Mouse (Mus musculus) hindbrain, embryonic 15.5 days (tissue): ENCODE measurements around the gene Klhdc7a. TPM values are rescaled to one million over a fixed set of nuclear protein-coding genes. Genes with fewer than 3 reads are reported as not detected.

Source experiments
- ATAC-seq: fragments of 200-750 bp; cut with Nextera tagmentation; 2 replicates; pipeline ENCODE4 v1.8.0; 2017; ENCODE audit warnings: low read depth, moderate number of reproducible peaks, moderate TSS enrichment; ENCODE audit not compliant: low FRiP score
- H3K27ac ChIP-seq: fragments of 300-500 bp; sonication (generic); replicated peaks from 2 replicates; pipeline ENCODE4 v1.5.1; 2015; ENCODE audit warnings: mild to moderate bottlenecking, inconsistent platforms
- H3K27me3 ChIP-seq: fragments of 300-500 bp; sonication (generic); 2 replicates; pipeline ENCODE4 v1.6.1; 2015; ENCODE audit warnings: control low read depth, inconsistent platforms
- H3K36me3 ChIP-seq: fragments of 300-500 bp; sonication (generic); 2 replicates; pipeline ENCODE4 v1.6.1; 2015; ENCODE audit warnings: control low read depth, inconsistent platforms
- H3K4me1 ChIP-seq: fragments of 300-500 bp; sonication (generic); replicated peaks from 2 replicates; pipeline ENCODE4 v1.6.1; 2015; ENCODE audit warnings: control low read depth, inconsistent platforms
- H3K4me2 ChIP-seq: fragments of 300-500 bp; sonication (generic); 2 replicates; pipeline ENCODE4 v1.6.1; 2015; ENCODE audit warnings: moderate library complexity, mild to moderate bottlenecking, inconsistent platforms
- H3K4me3 ChIP-seq: fragments of 300-500 bp; sonication (generic); 2 replicates; pipeline ENCODE4 v1.5.1; 2015; ENCODE audit warnings: mild to moderate bottlenecking, inconsistent platforms
- H3K9ac ChIP-seq: fragments of 300-500 bp; sonication (generic); 2 replicates; pipeline ENCODE4 v1.6.1; 2015; ENCODE audit warnings: inconsistent platforms
- H3K9me3 ChIP-seq: fragments of 300-500 bp; sonication (generic); 2 replicates; pipeline ENCODE4 v1.6.1; 2016; ENCODE audit warnings: control low read depth, inconsistent platforms
- WGBS: fragments of 180-500 bp; shearing (Covaris S2); methylation state at CpG from one replicate; pipeline ENCODE4 v1.1.7; 2015; 5-methylcytosine and 5-hydroxymethylcytosine counted together
- polyA plus RNA-seq: library from polyadenylated mRNA; unstranded; fragments of >200 nt; fragmentation: Nextera tagmentation; extraction: Ambion mirVana; gene quantifications from 2 replicates; pipeline ENCODE4 v1.2.1, GENCODE M21; 2015

The Klhdc7a gene
- polyA plus RNA-seq, 1 experiment from 2014 or later, result 0.56 TPM

- H3K4me1 ChIP-seq, result peaks cover 17% of the 10 kb centered on the region
- no peaks in the 10 kb centered on the region for H3K36me3 ChIP-seq
- no peak overlapping the region for H3K9ac ChIP-seq
- H3K4me3 ChIP-seq, result no peak overlapping the region
- no peaks in the 10 kb centered on the region for H3K9me3 ChIP-seq
- ATAC-seq, result no peak
- H3K4me2 ChIP-seq, result no peak overlapping the region
- H3K27ac ChIP-seq, result no peak overlapping the region
- WGBS, result 92% methylated on average over 3 of the region's 3 CpGs
- no peaks in the 10 kb centered on the region for H3K27me3 ChIP-seq
These were observed 8.6 kb downstream of the Klhdc7a start for GRCm38 (mm10) chr4:139959188-139959587.

GRCm38 (mm10) chr4:139950876-139951485 lies 16.8 kb downstream of the Klhdc7a start:
- ATAC-seq, result peak; percentile 34; the same call in 1 of the 2 replicates
- Histone ChIP-seq H3K36me3 (no peaks in the 10 kb centered on the region), H3K9ac (no peak overlapping the region), H3K27me3 (no peaks in the 10 kb centered on the region), H3K27ac (no peak overlapping the region), H3K9me3 (no peaks in the 10 kb centered on the region), H3K4me2 (no peak overlapping the region), H3K4me3 (no peak overlapping the region), H3K4me1 (peaks cover 20% of the 10 kb centered on the region)
- WGBS, result 63% methylated on average over 6 of the region's 7 CpGs

GRCm38 (mm10) chr4:139950431-139950848 lies 17.4 kb downstream of the Klhdc7a start:
- Histone ChIP-seq H3K27me3 (no peaks in the 10 kb centered on the region), H3K9me3 (no peaks in the 10 kb centered on the region), H3K4me2 (peak overlapping the region; percentile 47), H3K9ac (no peak overlapping the region), H3K36me3 (no peaks in the 10 kb centered on the region), H3K4me1 (peaks cover 20% of the 10 kb centered on the region), H3K27ac (no peak overlapping the region), H3K4me3 (peak overlapping the region; percentile 12; the same call in 1 of the 2 replicates)
- ATAC-seq, result no peak
- 1% methylated on average over 20 of the region's 20 CpGs for WGBS

DNA sequence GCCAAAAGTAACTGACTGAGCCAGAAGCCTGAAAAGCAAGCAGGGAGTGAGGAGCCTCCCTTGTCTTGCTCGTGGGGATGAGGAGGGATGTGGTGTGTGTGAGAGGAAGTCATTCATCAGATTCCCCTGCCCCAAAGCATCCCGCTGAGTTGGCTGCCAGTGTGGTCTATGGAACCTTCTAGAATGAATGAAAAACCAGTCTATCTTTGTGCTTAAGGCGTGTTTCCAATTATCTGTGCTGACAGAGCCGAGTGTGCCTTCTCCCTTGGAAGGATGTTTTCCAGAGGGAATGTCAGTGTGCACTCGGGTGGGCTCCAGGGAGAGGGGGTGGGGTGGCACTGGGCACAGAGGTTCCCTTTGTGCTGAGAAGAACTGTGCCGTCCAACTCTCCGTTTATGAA lies 19.2 kb downstream of the Klhdc7a start:
- H3K36me3 ChIP-seq, result no peaks in the 10 kb centered on the region
- H3K4me3 ChIP-seq, result no peak overlapping the region
- H3K27ac ChIP-seq, result peak overlapping the region; percentile 45; the same call in 1 of the 2 replicates
- no peaks in the 10 kb centered on the region for H3K27me3 ChIP-seq
- peak; percentile 72 for ATAC-seq
- no peak overlapping the region for H3K4me2 ChIP-seq
- peaks cover 22% of the 10 kb centered on the region for H3K4me1 ChIP-seq
- no peaks in the 10 kb centered on the region for H3K9me3 ChIP-seq
- 11% methylated on average over 7 of the region's 7 CpGs for WGBS
- no peak overlapping the region for H3K9ac ChIP-seq

DNA sequence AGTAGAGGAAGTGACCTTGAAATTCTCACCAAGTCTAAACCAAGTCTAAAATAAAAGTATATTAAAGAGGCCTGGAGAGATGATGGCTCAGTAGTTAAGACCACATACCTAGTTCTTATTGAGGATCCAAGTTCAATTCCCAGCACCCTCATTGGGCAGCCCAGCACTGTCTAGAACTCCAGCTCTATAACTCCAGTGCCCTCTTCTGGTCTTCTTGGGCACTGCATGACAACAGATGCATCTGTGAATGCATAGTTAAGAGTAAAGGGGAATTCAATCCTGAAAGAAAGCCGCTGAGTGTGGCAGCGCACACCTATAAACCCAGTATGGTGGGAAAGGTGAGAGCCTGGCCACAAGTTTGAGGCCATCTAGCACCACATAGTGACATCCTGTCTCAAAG lies 20.5 kb downstream of the Klhdc7a start:
- no peak for ATAC-seq
- H3K9me3 ChIP-seq, result no peaks in the 10 kb centered on the region
- 93% methylated on average over 2 of the region's 2 CpGs for WGBS

DNA sequence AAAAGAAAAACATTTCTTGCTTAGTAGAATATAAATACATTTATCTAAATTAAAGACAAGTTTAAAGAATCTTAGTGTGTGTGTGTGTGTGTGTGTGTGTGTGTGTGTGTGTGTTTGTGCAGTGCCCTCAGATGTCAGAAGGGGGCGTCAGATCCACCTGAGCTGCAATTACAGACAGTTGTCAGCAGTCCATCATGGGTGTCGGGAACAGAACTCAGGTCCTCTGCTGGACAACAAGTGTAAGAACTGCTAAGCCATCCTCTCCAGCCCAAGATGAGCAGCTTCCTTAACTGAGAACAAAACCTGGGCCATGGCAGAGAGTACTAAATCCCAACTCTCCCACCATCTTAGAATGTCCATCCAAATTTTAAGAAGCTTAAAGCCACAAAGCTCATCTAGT lies 26.0 kb downstream of the Klhdc7a start:
- ATAC-seq, result no peak
- no peaks in the 10 kb centered on the region for H3K27me3 ChIP-seq
- 90% methylated on average over 2 of the region's 2 CpGs for WGBS

More for the DNA sequence above, 20.5 kb downstream of the Klhdc7a start:
- no peak overlapping the region for H3K27ac ChIP-seq
- H3K4me2 ChIP-seq, result no peak overlapping the region
- H3K36me3 ChIP-seq, result no peaks in the 10 kb centered on the region
- H3K9ac ChIP-seq, result no peak overlapping the region
- H3K4me1 ChIP-seq, result peaks cover 22% of the 10 kb centered on the region
- no peak overlapping the region for H3K4me3 ChIP-seq
- H3K27me3 ChIP-seq, result no peaks in the 10 kb centered on the region

GRCm38 (mm10) chr4:139935557-139935956 lies 32.3 kb downstream of the Klhdc7a start:
- Histone ChIP-seq H3K4me3 (no peak overlapping the region), H3K36me3 (no peaks in the 10 kb centered on the region), H3K9me3 (no peaks in the 10 kb centered on the region), H3K27ac (no peak overlapping the region), H3K4me2 (no peak overlapping the region), H3K9ac (no peak overlapping the region), H3K4me1 (peaks cover 28% of the 10 kb centered on the region), H3K27me3 (no peaks in the 10 kb centered on the region)
- no peak for ATAC-seq
- WGBS, result 83% methylated on average over 3 of the region's 3 CpGs

More for the DNA sequence above, 26.0 kb downstream of the Klhdc7a start:
- Histone ChIP-seq H3K4me3 (no peak overlapping the region), H3K36me3 (no peaks in the 10 kb centered on the region), H3K4me1 (0 out of 2 replicates have a peak, but pooled peaks cover 3% of the 10 kb centered on the region), H3K27ac (no peak overlapping the region), H3K9me3 (no peaks in the 10 kb centered on the region), H3K9ac (no peak overlapping the region), H3K4me2 (no peak overlapping the region)

DNA sequence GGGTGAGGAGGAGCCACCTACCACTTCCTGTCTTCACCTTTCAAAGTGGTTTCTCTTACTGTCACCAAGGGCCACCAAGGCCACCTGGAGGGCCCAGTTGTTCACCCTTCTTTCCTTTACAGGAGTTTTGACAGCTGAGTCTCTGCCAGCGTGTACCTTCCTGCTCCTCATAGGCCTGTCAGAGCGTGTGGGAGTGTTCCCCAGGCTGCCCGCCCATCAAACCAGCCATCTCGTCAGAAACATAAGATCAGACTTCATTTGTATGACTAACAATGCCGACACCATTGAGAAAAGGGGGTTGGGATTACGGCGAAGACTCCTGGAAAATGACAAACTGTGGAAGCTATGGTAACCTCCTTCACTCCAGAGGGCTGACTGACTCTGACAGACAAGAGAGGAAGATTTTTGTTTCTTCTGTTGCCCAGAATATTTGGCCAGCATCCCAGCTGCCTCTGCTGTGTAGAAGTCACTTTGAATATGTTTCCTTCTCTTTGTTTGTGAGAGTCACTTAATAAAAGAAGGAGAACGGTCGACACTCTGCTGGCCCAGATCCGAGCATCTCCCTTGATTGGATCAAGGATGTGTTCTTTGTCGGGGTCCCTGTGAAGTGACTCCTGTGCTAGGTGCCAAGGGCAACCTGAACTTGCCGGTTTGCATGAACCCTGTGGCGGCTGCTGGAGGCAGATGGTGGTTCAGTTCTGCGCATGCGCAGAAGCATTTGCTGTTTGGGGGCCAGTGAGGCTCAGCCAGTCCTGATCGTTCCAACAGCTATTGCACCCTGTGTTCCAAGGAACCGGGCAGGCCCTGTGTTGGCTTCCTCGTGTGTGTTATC lies 34.6 kb downstream of the Klhdc7a start:
- Histone ChIP-seq H3K9ac (0 out of 2 replicates have a peak overlapping the region, but pooled peaks have one; percentile 1), H3K4me2 (peak overlapping the region; percentile 21; the same call in 1 of the 2 replicates), H3K27me3 (no peaks in the 10 kb centered on the region), H3K27ac (peak overlapping the region; percentile 78), H3K9me3 (no peaks in the 10 kb centered on the region), H3K4me3 (no peak overlapping the region), H3K36me3 (no peaks in the 10 kb centered on the region), H3K4me1 (peaks cover 28% of the 10 kb centered on the region)
- ATAC-seq, result peak; percentile 67
- 40% methylated on average over 18 of the region's 18 CpGs for WGBS

GRCm38 (mm10) chr4:139931790-139932510 lies 35.9 kb downstream of the Klhdc7a start:
- WGBS, result 21% methylated on average over 12 of the region's 12 CpGs
- no peak for ATAC-seq

DNA sequence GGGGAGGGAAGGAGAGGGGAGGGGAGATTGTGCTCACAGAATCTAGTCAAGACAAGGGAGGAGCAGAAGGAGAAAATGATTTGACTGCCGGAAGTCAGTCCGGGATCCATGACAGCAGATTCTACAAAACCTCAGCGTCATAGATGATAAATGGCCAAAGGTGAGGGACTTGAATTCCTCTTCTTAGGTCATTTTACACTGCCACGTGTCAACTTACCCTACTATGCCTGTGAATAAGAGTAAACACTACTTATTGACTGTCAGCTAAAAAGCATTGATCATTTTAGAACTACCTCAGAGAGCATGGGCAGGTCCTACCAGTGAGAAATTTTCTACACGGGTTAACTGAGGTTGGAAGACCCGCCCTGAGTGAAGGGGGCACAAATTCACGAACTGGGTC lies 36.9 kb downstream of the Klhdc7a start:
- H3K27ac ChIP-seq, result no peak overlapping the region
- no peaks in the 10 kb centered on the region for H3K9me3 ChIP-seq
- H3K36me3 ChIP-seq, result no peaks in the 10 kb centered on the region
- no peak overlapping the region for H3K9ac ChIP-seq
- no peak overlapping the region for H3K4me2 ChIP-seq
- peaks cover 39% of the 10 kb centered on the region for H3K4me1 ChIP-seq
- H3K27me3 ChIP-seq, result no peaks in the 10 kb centered on the region
- ATAC-seq, result no peak
- 44% methylated on average over 7 of the region's 7 CpGs for WGBS
- H3K4me3 ChIP-seq, result no peak overlapping the region

More at GRCm38 (mm10) chr4:139931790-139932510, 35.9 kb downstream of the Klhdc7a start:
- H3K4me2 ChIP-seq, result peak overlapping the region; percentile 27
- no peaks in the 10 kb centered on the region for H3K9me3 ChIP-seq
- H3K36me3 ChIP-seq, result no peaks in the 10 kb centered on the region
- no peak overlapping the region for H3K4me3 ChIP-seq
- H3K27ac ChIP-seq, result peak overlapping the region; percentile 78
- peaks cover 28% of the 10 kb centered on the region for H3K4me1 ChIP-seq
- H3K27me3 ChIP-seq, result no peaks in the 10 kb centered on the region
- H3K9ac ChIP-seq, result no peak overlapping the region

DNA sequence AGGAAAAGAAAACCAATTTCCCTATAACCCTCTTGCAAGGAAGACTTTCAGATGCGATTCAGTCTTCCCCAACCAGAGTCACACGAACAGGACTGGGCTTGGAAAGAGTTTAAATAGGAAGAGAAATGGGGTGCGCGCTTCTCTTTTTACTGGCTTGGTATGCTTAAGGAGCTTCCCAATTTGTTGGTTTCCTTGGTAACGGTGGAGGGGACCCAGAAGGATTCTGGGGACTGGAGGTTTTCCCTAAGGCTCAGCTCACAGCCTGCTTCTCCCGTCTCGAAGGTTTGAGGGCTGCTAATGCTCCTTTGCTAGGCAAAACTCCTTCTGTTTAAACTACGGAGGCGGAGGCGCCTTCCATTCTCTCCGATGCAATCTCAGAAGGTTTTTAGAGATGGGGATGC lies 41.7 kb downstream of the Klhdc7a start:
- Histone ChIP-seq H3K27ac (peak overlapping the region; percentile 78), H3K4me2 (peak overlapping the region; percentile 57), H3K4me1 (peaks cover 25% of the 10 kb centered on the region), H3K27me3 (no peaks in the 10 kb centered on the region), H3K4me3 (peak overlapping the region; percentile 26), H3K9ac (peak overlapping the region; percentile 29), H3K9me3 (no peaks in the 10 kb centered on the region), H3K36me3 (no peaks in the 10 kb centered on the region)
- no peak for ATAC-seq
- 4% methylated on average over 11 of the region's 11 CpGs for WGBS
